Mouse (Mus musculus) layer of hippocampus, postnatal 25 days (tissue): ENCODE measurements around the gene Ramp3. TPM values are rescaled to one million over a fixed set of nuclear protein-coding genes. Genes with fewer than 3 reads are reported as not detected.
"Not testable (repeated sequence)": the region's sequence is repeated elsewhere in the genome, so short reads cannot be mapped to it uniquely, and the experiment has no call there.

Source experiments
- DNase-seq, 2 experiments: peaks; one replicate each; pipeline ENCODE4 v3.0.0; 2022; ENCODE audit warnings: mixed read lengths in 2 of 2, low spot score in 1 of 2; ENCODE audit errors: extremely low spot score in 1 of 2
- total RNA-seq, 2 experiments: library from RNA; stranded (reverse); gene quantifications; 2 replicates each; pipeline ENCODE4 v1.2.3; 2021

Ramp3 gene
- 1 to 10 TPM; 4.7 to 7.4 TPM for total RNA-seq

GRCm38 (mm10) chr11:6658271-6658670 lies at the start of gene Ramp3:
TSS of gene Ramp3 (plus strand) at chr11:6658521.
- no peak for DNase-seq

- DNase-seq = no peak
These were observed 42.8 kb upstream of the Ramp3 start for GRCm38 (mm10) chr11:6615250-6616205.

- no peak for DNase-seq
These were observed 34.6 kb upstream of the Ramp3 start for GRCm38 (mm10) chr11:6623704-6624103.

- DNase-seq = no peak
These were observed 33.5 kb upstream of the Ramp3 start for GRCm38 (mm10) chr11:6624619-6625382.

GRCm38 (mm10) chr11:6625478-6626387 lies 32.6 kb upstream of the Ramp3 start, which contains the start of gene Tbrg4:
TSS of gene Tbrg4 (minus strand) at chr11:6626067.
- peak; percentile 85 to 90 for DNase-seq

GRCm38 (mm10) chr11:6626388-6626772 lies 31.9 kb upstream of the Ramp3 start:
- no peak for DNase-seq

GRCm38 (mm10) chr11:6627731-6628130 lies 30.6 kb upstream of the Ramp3 start:
- no peak for DNase-seq

GRCm38 (mm10) chr11:6628568-6628967 lies 29.8 kb upstream of the Ramp3 start:
- DNase-seq = peak in 1 of 2 experiments; percentile 44

- DNase-seq = peak in 1 of 2 experiments; percentile 25
These were observed 28.7 kb upstream of the Ramp3 start for GRCm38 (mm10) chr11:6629655-6630054.

GRCm38 (mm10) chr11:6636150-6636549 lies 22.2 kb upstream of the Ramp3 start:
- DNase-seq = no peak

- no peak for DNase-seq
These were observed 19.8 kb upstream of the Ramp3 start, which contains the start of gene Wap for GRCm38 (mm10) chr11:6638537-6638936. TSS of gene Wap (minus strand) at chr11:6638637.

- DNase-seq = no peak
These were observed 19.2 kb upstream of the Ramp3 start for GRCm38 (mm10) chr11:6639072-6639471.

GRCm38 (mm10) chr11:6644566-6644965 lies 13.8 kb upstream of the Ramp3 start:
- DNase-seq = no peak

- no peak for DNase-seq
These were observed 10.2 kb upstream of the Ramp3 start for GRCm38 (mm10) chr11:6647831-6648724.

- DNase-seq = no peak
These were observed 7.8 kb upstream of the Ramp3 start for GRCm38 (mm10) chr11:6650519-6650918.

GRCm38 (mm10) chr11:6652978-6653377 lies 5.3 kb upstream of the Ramp3 start:
- DNase-seq = not testable (repeated sequence)

GRCm38 (mm10) chr11:6654903-6655302 lies 3.4 kb upstream of the Ramp3 start:
- DNase-seq = peak; percentile 57 to 95

GRCm38 (mm10) chr11:6661206-6661605 lies 2.9 kb downstream of the Ramp3 start:
- DNase-seq = no peak

- no peak for DNase-seq
These were observed 8.3 kb downstream of the Ramp3 start for GRCm38 (mm10) chr11:6666634-6667033.
